Mouse (Mus musculus): ENCODE measurements around the gene Fbxo42.

The Fbxo42 gene

DNA sequence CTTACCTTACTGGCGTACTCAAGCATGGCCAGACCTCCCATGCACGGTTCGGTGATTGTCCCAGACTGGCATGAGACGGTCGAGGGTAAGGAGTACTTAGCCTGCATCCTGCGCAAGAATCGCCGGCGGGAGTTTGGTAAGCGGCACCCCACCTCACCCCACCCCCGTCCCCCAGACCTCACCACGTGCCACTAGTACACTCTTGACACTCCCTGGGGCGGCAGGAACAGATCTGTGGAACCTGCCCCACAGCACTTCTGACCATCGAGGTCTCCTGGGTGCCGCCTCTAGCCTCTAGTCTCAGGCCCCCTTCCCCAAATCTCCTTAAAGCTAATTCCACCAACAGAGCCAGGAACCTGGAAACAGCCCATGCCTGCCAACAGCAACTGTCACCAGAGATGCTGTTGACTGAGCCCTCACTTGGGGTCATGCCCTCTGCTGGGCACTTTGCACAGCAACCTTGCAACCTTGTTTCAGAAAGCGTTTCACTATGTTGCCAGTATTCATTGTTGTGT, 66.7 kb downstream of the Fbxo42 start:
- DNase-seq (ENCODE audit: low spot score): peak; percentile 58

DNA sequence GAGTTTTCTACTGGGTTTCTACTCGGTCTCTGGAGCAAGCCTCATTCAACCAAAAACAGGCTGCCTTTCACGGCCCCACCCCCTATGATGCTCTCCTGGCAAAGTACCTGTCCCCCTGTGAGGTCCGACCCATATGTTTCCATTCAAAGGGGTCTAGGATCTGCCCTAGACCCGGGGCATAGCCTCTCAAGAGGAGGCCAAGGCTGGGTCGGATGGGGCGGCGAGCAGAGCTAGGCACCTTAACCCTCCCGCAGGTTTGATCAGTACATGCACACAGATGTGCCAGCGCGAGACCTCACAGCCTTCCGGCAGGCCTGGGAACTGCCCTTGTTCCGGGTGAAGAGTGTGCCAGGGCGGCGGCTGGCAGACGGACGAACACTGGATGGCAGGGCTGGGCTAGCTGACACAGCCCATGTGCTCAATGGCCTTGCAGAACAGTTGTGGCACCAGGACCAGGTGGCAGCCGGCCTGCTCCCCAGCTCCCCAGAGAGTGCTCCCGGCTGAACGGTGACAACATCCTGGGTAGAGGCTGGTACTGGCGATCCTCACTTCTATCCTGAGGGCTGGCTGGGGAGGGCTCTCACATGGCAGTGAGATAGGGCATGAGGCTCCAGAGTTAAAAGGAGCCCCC, 72.0 kb downstream of the Fbxo42 start:
- DNase-seq (ENCODE audit: low spot score): no peak

DNA sequence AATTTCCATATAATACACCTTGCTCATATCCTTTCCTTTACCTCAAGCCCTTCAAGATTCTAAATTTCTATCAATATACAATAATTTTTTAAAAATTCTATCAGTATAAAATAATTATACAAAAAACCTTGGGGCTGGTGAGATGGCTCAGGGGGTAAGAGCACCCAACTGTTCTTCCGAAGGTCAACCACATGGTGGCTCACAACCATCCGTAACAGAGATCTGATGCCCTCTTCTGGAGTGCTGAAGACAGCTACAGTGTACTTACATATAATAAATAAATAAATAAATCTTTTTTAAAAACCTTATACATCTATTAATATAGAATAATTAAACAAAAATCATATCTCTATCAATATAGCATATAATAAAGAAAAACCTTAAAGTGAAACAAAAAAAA, 74.1 kb downstream of the Fbxo42 start:
- DNase-seq (ENCODE audit: low spot score): no peak

DNA sequence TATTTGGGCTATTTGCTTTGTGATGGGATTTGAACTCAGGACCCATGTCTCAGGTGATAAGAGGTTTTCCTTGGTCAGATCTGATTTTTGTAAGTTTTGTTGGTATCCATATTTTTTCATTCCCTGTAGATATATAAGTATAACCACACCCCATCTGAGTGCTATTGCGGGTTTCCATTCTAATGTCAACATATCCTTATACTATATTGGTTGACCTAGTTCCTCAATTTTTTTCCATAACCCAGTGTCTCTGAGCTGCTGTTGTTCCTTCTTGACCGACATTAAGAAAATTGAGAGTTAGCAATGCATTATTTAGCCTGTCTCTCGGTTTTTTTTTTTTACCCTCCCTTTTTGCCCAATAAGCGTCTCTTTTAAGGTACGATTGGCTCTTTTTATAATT, 75.0 kb downstream of the Fbxo42 start:
- DNase-seq (ENCODE audit: low spot score): no peak

DNA sequence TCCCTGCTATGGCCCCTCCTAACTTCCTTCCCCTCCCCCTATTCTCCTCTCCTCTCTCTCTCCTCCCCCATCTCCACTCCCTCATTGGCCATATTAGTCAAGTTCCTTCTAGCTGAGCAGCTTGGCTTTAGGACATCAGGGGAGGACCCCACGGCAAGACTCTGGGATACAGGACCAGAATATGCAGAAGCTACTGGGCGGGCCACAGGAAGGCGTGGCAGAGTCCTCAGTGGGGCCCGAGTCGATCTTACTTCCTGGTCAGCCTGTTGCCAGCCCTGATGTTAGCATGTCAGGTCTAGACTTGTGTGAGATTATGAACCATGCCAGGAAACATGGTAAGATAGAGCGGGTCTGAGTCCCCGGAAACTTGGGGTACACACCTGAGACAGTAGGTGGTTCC, 81.0 kb downstream of the Fbxo42 start:
- DNase-seq (ENCODE audit: low spot score): no peak

DNA sequence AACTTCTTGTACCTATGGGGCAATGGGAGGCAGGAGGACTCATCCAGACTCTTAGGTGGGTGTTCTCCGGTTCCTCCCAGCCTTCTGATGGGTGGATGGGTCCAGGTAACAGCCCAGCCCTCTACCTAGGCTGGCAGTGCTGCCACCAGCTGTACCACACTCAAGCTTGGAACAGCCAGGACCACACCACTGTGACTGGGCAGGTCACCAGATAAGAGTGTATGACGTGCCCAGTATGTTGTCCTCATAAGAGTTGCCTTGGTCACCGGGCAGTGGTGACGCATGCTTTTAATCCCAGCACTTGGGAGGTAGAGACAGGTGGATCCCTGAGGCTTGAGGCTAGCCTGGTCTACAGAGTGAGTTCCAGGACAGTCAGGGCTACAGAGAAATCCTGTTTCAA, 85.5 kb downstream of the Fbxo42 start:
- no peak for DNase-seq (ENCODE audit: low spot score)

DNA sequence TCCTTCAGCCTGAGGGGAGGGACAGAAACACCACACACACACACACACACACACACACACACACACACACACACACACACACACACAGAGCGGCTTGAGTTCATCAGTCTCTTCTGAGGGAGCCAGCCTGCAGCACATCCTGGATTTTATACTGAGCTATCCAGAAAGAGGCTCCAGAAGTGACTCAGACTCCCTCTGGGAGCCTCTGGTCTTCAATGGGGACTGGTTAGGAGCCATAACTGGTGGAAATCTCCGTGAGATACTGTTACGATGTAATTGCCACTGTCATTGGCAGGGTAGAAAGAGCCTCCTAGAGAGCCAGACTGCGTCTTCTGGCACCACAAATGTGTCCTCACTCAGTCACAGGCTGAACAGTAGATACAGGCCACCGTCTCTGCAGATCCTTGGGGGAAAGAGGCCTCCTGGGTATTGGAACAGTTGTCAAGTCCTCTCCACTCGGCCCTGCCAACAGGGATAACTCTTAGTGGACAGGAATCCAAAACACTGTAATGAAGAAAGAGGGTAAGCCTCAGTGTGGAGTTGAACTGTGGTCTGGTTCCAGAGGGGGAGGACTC, 87.9 kb downstream of the Fbxo42 start:
- no peak for DNase-seq (ENCODE audit: low spot score)

DNA sequence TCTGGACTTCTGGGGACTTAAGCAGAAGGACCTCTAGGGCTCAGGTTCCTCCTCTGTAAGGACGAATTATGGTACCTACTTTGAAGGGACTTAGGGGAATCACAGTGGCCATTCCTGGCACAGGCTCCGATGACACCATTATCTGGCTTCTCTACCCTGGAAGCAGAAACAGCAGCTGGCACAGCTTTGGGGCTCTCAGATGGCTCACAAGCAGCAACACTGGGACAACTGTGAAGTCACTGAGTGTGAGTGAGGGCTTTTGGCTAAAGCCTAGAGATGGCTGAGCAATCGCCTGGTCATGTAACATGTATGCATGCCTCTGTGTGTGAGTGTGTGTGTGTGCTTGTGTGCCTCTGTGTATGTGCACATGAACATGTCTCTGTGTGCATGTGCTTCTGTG, 89.1 kb downstream of the Fbxo42 start:
- DNase-seq (ENCODE audit: low spot score): no peak

DNA sequence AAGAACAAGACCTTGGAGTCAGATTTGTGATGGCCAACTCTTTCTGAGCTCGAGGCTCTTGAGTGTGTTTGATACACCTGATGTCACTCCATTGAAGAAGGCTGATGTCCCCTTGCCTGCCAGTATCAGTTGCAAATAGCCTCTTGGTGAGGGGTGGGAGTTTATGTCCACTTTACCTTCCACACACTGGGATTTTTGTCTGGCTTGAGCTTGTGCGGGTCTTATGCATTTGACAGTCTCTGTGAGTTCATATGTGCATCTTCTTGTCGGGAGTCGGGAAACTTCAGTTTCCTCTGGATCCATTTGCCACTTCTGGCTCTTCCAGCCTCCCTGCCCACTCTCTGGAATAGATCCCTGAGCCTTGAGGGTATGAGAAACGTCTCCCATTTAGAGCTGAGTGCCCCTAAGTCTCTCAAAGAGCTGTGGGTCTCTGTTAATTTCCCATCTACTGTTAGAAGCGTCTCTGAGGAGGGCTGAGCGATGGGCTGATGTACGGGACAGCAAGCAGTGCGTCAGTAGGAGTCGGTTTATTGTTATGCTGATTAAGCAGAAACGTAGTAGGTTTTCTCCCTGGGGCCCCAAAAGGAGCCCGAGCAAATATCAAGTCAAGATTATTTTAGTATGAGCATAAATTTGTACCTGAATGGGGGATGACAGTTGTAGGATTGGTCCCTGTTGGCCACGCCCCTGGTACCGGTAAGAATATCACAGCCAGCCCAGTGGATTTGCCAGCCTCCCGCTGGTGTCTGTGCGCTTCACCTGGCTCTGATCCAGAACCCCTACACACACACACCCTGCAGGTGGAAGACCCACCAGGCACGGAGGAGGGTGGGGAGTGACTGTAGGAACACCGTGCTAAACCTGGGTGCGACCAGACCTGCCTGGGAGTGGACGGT, 91.0 kb downstream of the Fbxo42 start:
- no peak for DNase-seq (ENCODE audit: low spot score)

DNA sequence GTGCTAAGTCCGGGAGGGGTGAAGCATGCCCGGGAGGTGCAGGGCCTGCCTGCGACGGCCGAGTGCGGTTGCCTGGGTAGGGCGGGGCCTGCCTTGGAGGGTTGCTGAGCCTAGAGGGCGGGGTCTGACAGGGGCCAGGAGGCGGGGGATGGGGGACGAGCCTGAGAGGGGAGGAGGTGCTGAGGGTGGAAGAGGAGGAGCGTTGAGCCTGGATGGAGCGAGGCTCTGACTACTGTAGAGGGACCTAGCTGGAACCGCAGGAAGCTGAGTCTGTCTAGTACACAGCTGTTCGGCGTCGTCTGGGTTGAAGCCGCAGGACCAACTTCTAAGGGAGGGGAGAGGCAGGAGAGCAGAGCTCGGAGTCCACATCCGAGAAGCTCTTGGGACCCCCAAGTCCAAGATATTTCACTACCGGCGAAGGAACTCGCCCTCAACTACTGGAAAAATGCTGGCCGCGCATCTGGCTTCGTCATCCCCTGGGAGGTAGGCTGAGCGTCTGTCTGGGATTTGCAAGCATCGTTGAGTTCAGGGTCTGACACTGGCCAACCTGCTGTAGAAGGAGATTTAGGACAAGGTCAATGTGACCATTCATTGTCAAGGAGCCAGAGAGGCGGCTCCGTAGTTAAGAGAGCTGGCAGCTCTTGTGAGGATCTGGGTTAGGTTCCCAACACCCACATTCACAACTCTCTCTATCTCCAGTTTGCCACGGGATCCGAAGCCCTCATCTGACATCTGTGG, 91.8 kb downstream of the Fbxo42 start, which contains the start of gene Arhgef19:
Arhgef19 (plus strand) TSS at position 112 of the 738 bp plus-strand sequence.
- DNase-seq (ENCODE audit: low spot score): peak; percentile 72

DNA sequence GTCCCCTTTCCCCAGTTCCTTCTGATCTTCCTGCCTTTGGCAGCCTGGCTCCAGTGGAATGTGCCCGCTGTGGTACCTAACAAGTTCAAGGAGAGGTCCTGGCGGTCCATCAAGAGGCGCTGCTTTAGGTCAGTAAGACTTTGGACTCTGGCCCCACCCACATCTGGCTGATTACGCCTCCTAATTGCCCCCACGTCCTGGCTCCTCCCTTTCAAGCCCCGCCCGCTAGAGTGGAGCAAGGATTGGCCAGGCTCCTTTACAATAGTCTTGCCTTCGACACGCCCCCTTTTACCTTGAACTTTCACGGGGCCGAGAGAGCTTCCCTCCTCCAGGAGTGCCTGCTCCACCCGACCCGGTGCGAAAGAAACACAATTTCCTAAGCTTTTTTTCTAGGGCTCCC, 92.9 kb downstream of the Fbxo42 start:
- peak; percentile 38 for DNase-seq (ENCODE audit: low spot score)

DNA sequence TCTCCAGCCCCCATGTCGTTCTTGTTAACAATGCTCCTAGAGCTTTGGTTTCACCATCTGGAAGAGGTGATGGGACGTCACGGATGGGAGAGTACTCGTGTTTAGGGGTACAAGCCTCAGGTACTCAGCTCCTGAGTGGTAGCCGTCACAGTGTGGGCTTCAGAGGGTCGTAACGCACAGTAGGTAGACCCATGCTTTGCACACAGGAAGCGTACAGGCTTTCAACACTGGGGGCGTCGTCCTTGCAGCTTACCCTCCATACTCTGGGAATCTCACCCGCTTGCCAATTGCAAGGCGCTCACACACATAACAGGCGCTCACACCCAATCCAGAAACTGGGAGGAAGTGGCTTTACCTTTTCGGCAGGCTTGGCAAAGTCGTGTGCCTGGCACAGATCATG, 94.1 kb downstream of the Fbxo42 start:
- DNase-seq (ENCODE audit: low spot score): no peak

DNA sequence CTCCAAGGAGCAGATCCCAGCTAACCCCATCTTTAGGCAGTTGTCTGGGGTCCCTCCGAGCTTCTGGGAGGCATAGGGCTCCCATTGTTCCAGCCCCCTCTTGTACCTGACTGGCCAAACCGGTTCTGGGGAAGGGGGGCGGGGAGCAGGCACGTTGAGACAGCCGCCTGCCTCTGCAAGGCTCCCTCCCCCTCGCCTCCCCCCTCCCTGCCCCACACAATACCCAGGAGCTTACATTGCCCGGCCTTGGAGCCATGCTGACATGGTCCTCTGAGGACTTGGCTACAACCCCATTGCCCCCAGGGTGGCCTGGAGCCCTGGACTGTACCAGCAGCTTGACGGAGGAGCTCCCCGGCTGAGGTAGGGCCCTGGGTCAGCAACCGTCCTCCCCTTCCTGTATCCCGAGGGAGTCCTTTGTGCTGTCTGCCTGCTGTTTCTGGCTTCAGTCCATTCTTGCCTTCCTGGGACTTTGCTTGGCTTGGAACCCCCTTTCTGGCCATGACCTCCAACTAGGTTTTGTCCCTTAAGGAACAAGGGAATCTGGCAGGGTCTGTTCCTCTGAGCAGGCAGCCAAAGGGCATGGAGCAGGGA, 95.0 kb downstream of the Fbxo42 start:
- no peak for DNase-seq (ENCODE audit: low spot score)

DNA sequence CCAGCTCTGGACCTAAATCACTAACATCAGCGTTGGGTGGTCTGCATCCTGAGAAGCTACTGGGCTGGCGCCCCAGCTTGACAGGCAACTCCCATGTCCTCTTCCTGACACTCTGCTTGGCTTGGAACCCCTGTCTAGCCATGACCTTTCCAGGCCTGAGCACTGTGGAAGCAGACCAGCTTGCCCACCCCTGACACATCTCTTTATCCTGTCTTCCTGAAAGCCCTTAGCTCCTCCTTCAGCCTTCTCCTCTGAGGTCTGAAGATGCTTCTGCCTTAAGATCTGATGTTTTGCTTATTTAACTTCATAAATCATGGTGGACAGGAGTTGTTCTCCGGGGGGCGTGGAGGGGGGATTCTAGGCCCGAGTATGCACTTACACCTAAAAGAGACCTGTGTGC, 95.9 kb downstream of the Fbxo42 start:
- no peak for DNase-seq (ENCODE audit: low spot score)

DNA sequence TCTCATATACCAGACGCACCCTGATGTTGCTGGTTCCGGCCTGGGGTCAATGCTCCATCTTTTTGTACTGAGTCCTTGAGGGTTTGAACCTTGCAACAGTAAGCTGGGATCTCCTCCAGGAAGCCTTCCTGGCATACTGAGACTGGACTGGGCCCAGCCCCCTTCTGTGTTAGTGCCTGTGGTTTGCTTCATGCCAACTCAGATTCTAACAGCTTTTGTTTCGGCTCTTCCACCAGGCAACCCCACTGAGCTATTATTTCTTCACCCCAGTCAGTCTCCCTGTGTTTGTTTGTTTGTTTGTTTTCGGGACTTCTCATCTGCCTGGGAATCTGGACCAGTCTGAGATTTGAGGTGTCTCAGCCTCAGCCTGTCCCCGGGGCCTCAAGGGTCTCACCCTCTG, 96.7 kb downstream of the Fbxo42 start:
- no peak for DNase-seq (ENCODE audit: low spot score)

DNA sequence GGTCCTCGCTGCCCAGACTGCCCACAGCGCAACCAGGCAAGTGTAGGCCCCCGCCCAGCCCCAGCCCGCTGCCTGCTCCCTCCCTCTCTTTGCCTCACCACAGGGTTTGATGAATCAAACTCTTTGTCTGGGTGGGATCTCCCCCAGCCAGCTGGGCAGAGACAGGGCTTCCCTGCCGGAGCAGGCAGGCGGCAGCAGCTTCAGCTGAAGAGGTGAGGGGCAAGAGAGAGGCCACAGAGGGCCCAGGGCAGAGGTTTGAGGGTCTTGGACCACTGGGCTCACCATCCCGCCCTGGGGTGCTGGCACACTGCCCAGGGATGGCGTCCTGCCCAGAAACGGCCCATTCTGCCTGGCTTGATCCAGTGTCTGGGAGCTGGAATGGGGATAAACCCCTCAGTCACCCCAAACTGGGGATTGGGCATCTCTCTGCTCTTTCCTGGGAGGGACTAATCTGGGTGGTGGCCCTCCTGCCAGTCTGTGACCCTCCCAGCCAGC, 97.3 kb downstream of the Fbxo42 start:
- DNase-seq (ENCODE audit: low spot score): no peak

DNA sequence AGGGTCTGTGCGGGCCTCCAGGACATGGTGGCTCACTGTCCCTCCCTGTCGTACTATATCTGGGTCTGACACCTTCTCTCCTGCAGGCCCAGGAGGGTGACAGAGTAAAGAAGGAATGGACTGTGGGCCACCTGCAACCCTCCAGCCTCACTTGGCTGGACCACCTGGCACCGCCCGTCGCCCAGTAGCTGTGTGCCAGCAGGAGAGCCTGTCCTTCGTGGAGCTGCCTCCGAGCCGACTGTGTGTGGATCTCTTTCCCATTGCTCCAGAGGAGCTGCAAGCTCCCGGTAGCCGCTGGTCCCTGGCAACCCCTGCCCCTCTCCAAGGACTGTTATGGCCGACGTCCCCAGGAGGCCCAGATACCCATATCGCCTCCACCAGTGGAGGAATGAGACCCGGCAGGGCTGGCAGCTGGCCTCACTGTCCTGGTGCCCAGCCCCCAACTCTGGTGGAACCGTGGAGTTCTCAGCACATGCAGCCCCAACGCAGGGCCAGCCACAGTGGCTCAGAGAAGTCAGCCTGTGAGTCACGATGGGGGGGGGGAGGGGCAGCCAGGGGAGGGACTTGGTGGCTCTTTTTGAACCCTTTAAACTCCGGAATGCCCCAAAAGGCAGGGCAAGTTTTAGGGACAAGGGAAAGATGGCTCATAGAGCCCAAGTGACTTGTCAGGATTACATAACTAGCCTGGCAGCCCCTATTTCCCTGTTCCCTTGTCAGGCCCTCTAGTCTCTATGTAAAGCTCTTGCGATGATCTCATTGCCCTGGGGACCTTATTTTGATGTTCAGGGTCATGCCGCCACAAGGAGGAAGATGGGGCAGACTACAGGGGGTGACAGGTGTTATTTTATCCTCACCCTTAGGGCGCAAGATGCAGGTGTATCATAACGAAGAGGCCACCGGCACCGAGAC, 98.6 kb downstream of the Fbxo42 start:
- DNase-seq (ENCODE audit: low spot score): no peak

DNA sequence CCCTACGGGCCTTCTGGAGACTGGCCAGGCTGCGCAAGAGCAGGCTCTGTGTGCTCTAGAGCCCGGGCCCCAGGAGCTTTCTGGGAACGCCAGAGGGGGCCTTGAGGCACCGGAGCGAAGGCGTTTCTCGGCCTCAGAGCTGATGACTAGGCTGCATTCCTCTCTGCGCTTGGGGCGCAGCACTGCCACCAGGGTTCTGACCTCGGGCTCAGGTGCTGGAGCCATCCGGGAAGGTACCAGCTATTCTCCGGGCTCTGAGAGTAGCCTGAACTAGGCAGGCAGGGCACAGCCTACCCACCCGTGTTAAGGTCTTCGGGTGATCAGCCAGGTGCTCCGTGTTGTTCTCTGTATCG, 99.3 kb downstream of the Fbxo42 start:
- DNase-seq (ENCODE audit: low spot score): no peak

DNA sequence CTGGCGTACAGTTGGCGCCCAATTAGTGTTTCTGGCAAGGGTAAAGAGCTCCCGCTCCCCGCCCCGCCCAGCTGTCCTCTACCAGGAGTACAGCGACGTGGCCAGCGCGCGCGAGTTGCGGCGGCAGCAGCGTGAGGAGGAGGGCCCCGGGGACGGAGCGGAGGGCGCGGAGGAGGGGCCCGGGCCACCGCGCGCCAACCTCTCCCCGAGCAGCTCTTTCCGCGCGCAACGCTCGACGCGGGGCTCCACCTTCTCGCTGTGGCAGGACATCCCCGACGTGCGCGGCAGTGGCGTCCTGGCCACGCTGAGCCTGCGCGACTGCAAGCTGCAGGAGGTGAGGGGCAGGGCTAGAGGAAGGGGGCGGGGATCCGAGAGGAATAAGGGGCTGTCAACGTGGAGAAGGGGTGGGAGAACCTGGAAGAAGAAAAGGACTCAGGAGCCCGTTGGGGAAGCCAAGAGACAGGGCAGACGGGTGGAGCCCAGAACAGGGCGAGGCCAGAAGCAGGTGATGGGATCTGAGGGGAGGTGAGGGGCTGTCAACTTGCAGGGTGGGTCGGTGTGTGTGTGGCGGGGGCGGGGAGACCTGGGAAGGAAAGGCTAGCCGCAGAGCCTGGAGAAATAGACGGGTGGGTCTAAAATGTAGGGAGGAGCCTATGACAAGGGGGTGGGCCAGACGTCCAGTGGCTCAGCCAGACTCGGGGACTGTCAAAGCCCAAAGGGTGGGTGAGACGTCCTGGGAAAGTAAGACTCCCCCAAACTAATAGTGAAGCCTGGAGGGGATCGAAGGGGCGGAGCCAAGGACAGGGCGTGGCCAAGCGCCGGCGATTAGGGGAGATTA, 100.3 kb downstream of the Fbxo42 start:
- DNase-seq (ENCODE audit: low spot score): no peak

DNA sequence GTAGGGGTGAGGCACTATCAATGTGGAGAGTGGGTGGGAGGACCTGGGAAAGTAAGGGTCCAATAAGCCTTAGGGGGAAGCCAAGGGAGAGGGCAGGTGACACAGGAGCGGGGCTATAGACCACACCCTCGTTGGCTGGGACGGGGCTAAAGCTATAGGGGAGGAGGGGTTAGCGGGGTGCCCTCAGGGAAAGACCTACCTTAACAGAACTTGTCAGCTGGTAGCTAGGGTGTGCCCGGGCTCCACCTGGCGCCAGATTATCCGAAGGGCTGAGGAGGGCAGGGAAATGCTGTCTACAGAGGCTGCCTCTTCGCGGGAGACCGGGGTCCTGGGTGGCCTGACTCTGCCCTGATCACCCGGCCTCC, 100.9 kb downstream of the Fbxo42 start:
- DNase-seq (ENCODE audit: low spot score): no peak

Measured in c-Kit-positive CD71-positive TER-119-positive erythroid progenitor cells, embryonic 14.5 days (primary cell).